Mouse (Mus musculus): ENCODE results near the gene Olfr1412.

Olfr1412 gene

GRCm38 (mm10) chr1:92585479-92585878 is at the start of gene Olfr1412:
Gene Olfr1412, plus strand, starts transcription at chr1:92585779.
- DNase-seq (ENCODE audit: low spot score in 2 of 2), result no peak

DNA sequence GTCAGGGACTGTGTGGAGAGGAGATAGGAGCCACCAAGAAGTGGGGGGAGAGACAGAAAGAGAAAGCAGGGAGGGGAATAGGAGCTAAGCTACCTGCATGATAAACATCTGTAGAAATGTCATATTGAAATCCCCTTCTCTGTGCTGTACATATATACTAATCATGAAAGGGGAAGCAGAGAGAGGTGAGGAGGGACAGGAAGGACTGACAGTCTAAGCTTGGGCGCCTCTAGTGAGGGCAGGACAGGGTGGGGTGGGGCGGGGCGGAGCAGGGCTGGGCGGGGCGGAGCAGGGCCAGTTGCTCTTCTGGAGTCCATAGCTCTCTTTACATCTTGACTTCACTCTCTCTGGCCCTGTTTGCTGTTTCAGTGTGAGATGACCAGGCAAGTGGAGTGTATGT is 48.6 kb upstream of the Olfr1412 start:
- no peak for DNase-seq (ENCODE audit: low spot score in 2 of 2)

- DNase-seq (ENCODE audit: low spot score in 2 of 2), result no peak
Measured at GRCm38 (mm10) chr1:92539071-92539470, 46.5 kb upstream of the Olfr1412 start.

DNA sequence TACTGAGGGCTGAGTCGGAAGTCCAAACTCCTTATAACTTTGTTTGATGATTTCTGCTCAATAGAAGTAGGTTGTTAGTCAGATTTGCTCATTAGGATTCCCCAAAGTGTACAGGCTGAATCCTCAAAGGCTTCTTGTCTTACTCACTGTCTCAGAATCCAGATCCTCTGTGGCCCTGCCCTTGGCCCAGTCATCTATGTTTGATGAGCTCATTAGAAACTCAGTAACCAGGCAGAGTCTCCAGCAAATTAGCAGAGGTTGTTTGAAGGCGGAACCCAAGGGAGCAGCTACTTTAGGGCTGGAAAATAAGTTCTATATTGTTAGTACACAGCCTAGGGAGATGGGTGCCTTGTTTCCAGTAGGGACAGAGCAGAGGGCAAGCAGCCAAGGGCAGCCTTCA is 39.6 kb upstream of the Olfr1412 start:
- DNase-seq (ENCODE audit: low spot score in 2 of 2), result no peak

DNA sequence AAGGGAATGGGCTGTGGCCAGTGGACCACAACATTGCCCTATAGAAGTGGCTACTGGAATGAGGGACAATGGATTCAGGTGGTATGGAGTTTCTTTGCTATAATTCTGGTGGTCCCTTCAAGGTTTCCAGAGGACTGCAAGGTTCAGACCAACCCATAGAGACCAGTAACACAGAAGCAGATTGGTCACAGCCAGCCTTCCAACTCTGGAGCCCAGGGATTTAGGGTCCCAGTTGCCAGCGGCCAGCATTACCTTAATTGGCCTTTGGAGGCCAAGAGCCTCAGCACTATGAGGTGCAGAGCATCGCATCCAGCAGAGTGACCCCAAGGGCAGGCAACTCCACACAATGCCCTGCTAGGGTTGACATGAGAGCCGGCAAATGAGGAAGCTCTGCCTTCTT is 14.6 kb upstream of the Olfr1412 start, which contains the start of gene Olfr1413:
Gene Olfr1413, plus strand, starts transcription at position 301 of the 400 bp plus-strand sequence.
- DNase-seq (ENCODE audit: low spot score in 2 of 2), result no peak

DNA sequence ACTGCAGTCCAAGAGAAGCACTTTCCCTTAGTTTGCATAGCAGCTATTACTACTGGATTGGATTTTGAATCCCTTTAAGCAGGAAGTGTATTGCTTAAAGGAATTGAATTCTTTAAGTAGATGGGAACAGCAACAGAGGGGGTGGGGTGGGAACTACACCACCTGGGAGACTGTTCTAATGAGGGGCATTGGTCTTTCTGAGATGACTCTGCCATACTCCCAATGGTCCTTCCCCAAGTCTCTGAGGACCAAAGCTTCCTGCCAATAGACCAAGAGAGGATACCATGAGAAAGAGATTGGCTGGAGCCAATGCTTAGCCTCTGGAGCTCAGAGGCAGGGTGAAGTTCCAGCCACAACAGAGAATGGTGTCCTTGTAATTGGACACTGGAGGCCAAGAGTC is 8.5 kb downstream of the Olfr1412 start, which contains the start of gene Olfr1411:
Gene Olfr1411, plus strand, starts transcription at position 301 of the 400 bp plus-strand sequence.
- no peak for DNase-seq (ENCODE audit: low spot score in 2 of 2)

DNA sequence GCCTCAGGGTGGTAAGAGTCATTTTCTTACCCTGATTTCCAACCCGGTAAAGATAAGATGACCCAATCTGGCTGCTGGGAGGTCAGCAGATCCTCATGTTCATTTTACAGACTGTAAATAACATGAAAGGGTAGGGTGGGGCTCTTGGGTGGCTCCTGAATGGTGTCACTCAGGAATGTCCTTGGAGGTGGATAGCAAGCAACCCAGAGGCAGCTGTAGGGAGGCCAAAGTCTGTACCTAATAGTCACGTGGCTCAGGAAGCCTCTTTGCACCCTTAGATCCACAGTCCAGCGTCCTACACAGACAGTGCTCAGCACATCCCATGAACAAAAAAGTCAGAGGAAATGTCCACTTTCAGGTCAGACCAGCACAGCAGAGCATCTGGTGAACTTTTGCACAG is 10.4 kb downstream of the Olfr1412 start:
- DNase-seq (ENCODE audit: low spot score in 2 of 2), result no peak

DNA sequence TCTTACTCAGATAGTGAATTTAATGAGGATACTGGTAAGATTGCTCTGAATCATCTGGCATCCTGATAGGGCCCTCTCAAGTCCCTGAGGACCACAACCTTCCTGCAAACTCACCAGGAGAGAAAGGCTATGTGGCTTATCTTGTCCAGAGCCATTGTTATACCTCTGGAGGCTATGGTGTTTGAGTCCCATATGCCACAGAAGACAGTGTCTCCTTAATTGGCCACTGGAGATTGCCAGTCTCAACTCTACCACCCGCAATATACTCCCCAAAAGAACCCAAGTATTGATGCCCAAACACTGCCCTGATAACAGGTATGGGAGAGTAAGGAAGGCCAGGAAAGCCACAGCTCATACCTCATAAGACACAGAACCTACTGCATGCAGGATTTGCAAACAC is 19.9 kb downstream of the Olfr1412 start, which contains the start of gene Olfr1410:
Gene Olfr1410, plus strand, starts transcription at position 301 of the 400 bp plus-strand sequence.
- no peak for DNase-seq (ENCODE audit: low spot score in 2 of 2)

DNA sequence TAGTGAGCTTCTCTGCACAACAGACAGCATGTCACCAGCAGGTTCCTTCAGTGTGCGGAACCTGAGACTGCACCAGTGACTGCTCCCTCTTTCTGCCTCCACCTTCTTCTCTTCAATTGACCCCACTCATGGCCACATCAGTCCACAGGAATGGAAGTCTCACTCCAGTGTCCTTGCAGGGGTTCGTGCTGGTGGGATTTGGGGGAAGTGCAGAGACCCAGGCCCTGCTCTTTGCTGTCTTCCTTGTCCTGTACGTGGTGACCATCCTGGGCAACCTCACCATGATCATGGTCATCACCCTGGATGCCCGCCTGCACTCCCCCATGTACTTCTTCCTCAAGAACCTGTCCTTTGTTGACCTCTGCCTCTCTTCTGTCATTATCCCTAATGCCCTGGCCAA is 22.1 kb downstream of the Olfr1412 start:
- no peak for DNase-seq (ENCODE audit: low spot score in 2 of 2)

DNA sequence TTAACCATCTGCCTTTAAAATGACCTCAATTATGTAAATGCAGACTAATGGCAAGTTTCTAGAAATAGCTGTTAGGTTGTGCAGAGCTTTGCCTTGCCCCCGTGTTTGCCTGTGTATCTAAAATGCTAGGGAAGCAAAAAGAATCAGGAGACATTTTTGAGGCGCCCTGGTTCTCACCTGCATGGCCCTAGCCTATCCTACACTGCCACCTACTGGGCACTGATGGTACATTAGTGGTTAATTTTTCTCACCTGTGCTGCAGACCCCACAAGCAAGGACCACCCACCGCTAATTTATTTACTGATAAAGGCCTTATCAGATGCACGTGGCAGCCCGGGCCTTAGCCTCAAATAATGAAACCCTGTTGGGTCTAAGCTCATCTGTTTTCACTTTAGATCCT is 25.4 kb downstream of the Olfr1412 start:
- DNase-seq (ENCODE audit: low spot score in 2 of 2), result peak; percentile 5 to 17

GRCm38 (mm10) chr1:92613175-92613574 is 27.6 kb downstream of the Olfr1412 start:
- DNase-seq (ENCODE audit: low spot score in 2 of 2), result no peak

GRCm38 (mm10) chr1:92614516-92614915 is 28.9 kb downstream of the Olfr1412 start:
- no peak for DNase-seq (ENCODE audit: low spot score in 2 of 2)

- DNase-seq (ENCODE audit: low spot score in 2 of 2), result no peak
Measured at GRCm38 (mm10) chr1:92616046-92616445, 30.5 kb downstream of the Olfr1412 start.

GRCm38 (mm10) chr1:92617488-92617887 is 31.9 kb downstream of the Olfr1412 start, which contains the start of gene Olfr12:
Gene Olfr12, plus strand, starts transcription at chr1:92617788.
- DNase-seq (ENCODE audit: low spot score in 2 of 2), result no peak

DNA sequence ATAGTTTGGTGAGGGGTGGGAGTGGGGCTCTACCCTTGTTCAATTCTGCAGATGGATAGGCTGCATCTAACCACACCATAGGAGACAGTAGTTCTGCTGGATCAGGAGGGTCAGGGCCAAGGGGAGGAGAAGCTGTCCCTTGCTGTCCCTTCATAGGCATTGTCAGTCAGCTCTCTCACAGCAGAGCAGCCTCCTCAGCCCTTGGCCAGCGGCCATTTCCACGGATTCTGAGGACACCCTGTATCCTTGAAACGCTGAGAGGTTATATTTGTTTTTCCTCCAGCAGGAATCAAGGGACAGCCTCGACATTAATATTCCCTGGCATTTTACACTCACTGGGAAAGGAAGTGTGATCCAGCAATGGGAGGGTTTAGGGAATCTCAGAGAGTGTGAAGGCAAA is 32.8 kb downstream of the Olfr1412 start:
- DNase-seq (ENCODE audit: low spot score in 2 of 2), result no peak

DNA sequence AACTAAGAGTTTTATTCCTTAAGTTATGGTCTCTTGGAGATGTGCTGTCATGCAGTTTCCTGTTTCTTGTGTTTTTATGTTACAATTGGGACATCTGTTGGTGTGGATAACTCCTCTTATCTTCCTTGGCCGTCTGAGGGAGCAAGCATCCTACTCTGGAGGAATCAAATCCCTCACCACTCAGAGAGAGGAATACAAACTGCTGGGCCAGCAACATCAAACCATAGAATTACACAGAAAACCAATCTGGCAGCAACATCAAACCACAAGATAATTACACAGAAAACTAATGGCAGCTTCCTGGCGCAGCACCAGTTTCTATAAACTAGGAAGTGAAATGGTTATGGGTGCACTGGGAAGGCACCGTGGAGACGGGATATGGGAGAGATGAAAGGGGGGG is 42.6 kb downstream of the Olfr1412 start:
- DNase-seq (ENCODE audit: low spot score in 2 of 2), result no peak

- DNase-seq (ENCODE audit: low spot score in 2 of 2), result no peak
Measured at GRCm38 (mm10) chr1:92632196-92632595, 46.6 kb downstream of the Olfr1412 start.

- no peak for DNase-seq (ENCODE audit: low spot score in 2 of 2)
Measured at GRCm38 (mm10) chr1:92632948-92633347, 47.4 kb downstream of the Olfr1412 start.

- no peak for DNase-seq (ENCODE audit: low spot score in 2 of 2)
Measured at GRCm38 (mm10) chr1:92633726-92634125, 48.1 kb downstream of the Olfr1412 start.

GRCm38 (mm10) chr1:92634569-92634968 is 49.0 kb downstream of the Olfr1412 start:
- DNase-seq (ENCODE audit: low spot score in 2 of 2), result no peak

DNA sequence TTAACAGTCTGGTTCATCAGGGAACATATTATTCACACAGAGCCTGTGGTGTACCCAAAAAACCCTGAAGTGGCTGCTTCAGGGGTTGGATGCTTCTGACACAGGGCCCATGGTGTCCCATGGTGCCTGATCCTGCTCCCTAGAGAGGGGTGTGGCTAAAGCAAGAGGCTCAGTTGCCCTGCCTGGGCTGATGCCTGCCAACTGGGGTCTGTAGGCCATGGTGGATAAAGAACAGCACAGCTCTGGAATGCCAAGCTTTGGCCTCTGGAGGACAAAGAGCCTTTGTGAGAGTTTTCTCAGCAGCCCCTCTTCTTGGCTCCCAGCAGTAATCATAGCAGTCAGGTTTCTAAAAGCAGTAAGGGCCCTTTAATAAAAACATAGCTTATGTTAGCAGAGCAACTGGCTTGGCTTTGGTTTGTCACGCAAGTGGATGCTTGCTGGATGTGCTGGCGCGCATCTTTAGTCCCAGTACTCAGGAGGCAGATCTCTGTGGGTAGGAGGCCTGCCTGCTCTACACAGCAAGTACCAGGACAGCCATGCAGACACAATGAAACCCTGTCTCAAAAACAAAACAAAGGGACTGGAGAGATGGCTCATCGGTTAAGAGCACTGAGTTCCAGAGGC is 49.5 kb downstream of the Olfr1412 start:
- no peak for DNase-seq (ENCODE audit: low spot score in 2 of 2)

GRCm38 (mm10) chr1:92636015-92636414 is 50.4 kb downstream of the Olfr1412 start:
- no peak for DNase-seq (ENCODE audit: low spot score in 2 of 2)

DNA sequence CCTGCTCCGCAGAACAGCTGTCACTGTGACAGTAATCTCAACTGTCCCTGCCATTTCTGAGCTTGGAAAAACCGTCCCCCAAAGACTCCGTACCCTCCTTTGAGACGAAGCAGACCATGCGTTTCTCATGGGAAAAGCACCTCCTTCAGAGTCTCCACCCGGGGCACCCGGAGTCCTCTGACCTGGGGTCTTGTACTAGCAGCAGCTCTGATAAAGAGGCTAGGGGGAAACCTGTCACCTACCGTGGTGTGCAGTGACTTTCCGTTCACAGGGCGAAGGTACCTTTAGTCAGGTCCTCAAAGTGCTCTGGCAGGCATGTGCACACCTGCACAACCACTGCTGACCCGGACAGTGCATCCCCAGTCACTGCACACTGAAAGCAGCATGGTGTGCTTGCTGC is 51.1 kb downstream of the Olfr1412 start:
- no peak for DNase-seq (ENCODE audit: low spot score in 2 of 2)

All from heart, adult 9 months (tissue).